Mouse (Mus musculus): ENCODE measurements around the gene 0610009B22Rik. TPM values are rescaled to one million over a fixed set of nuclear protein-coding genes. Genes with fewer than 3 reads are reported as not detected.
"Not testable (repeated sequence)": the region's sequence is repeated elsewhere in the genome, so short reads cannot be mapped to it uniquely, and the experiment has no call there.

0610009B22Rik gene
- total and polyA plus RNA-seq, 3 experiments: 34.6 to 68.5 (median 41.8) TPM

DNA sequence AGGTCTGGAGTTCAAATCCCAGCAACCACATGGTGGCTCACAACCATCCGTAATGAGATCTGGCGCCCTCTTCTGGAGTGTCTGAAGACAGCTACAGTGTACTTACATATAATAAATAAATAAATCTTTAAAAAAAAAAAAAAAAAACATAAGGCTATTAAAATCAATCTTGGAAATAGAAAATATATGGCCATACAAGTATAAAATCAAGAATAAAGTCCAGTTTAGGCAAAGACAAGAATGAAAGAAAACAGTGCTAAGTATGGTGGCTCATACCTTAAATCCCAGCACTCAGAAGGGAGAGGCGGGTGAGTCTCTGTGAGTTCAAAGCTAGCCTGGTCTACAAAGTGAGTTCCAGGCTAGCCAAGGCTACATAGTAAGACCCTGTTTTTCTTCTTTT is 1.9 kb upstream of the 0610009B22Rik start:
- TF ChIP-seq CTCF (conservative IDR thresholded peaks at IDR 0.05 in 1 of 2, IDR thresholded peaks at IDR 0.05 in 1 of 2; ENCODE audit: low read depth in 2 of 2, low read length in 2 of 2) (0 out of 4 replicates have a peak, but pooled peaks of 1 of the 2 experiments have one; percentile 1), ZNF384 (IDR thresholded peaks at IDR 0.05; ENCODE audit: low read depth, low read length) (peak; percentile 53)
- H3K9ac ChIP-seq (ENCODE audit: insufficient read depth, low read depth); H3K4me2 ChIP-seq (ENCODE audit: insufficient read depth, low read depth, poor library complexity, severe bottlenecking); dilution Hi-C loops (cut with MboI; ENCODE audit: extremely low pct_ligation_motif_present, extremely low pct_unique_long_range_greater_than_20kb, low sequenced_read_pairs); H3K4me3 ChIP-seq (replicated peaks in 1 of 3; ENCODE audit: low read depth in 2 of 3, low read length in 2 of 3, poor library complexity in 1 of 3); H3K9me3 ChIP-seq (replicated peaks; ENCODE audit: low read length); DNase-seq (ENCODE audit: extremely low read depth); H3K27ac ChIP-seq (ENCODE audit: insufficient read depth, low read depth); H3K79me2 ChIP-seq (replicated peaks; ENCODE audit: control insufficient read depth, extremely low read depth, insufficient read depth, poor library complexity, severe bottlenecking); H3K27me3 ChIP-seq (replicated peaks): not testable (repeated sequence)
- Histone ChIP-seq H3K4me1 (ENCODE audit: control insufficient read depth in 1 of 2, insufficient read depth in 2 of 2) (peaks cover 8 to 24% of the 10 kb centered on the region in 2 experiments), H3K36me3 (replicated peaks in 1 of 2; ENCODE audit: control insufficient read depth in 1 of 2, insufficient read depth in 1 of 2, low read length in 1 of 2) (peaks cover 12 to 24% of the 10 kb centered on the region in 2 experiments)
- in situ Hi-C loops (cut with MboI; ENCODE audit: low pct_ligation_motif_present, low pct_unique_long_range_greater_than_20kb, low sequenced_read_pairs): loop anchor here (10.0 kb wide), 1 partner anchor 304 kb away; no protein-coding TSS in a partner anchor

DNA sequence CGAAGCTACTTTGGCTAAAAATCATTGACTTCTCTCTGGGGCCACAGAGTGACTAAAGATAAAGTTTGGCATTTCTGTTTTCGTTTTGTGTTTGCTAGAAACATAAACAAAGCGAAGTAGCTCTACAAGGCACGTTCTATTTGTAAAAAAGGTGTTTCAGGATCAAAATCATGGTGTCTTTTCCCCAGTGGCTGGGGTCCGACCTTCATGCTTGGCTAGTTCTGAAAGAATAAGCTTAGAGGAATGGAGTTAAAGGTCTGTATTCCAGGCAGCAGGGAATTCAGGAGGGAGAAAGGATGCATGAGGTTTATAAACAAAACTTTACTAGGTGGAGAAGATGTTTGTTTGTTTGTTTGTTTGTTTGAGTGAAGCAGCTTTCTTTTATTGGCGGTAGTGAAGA is 669 bp upstream of the 0610009B22Rik start:
- peak; percentile 43 for DNase-seq (ENCODE audit: extremely low read depth)
- Histone ChIP-seq H3K36me3 (replicated peaks in 1 of 2; ENCODE audit: control insufficient read depth in 1 of 2, insufficient read depth in 1 of 2, low read length in 1 of 2) (peaks cover 10 to 26% of the 10 kb centered on the region in 2 experiments), H3K9ac (ENCODE audit: insufficient read depth, low read depth) (peak overlapping the region; percentile 61), H3K4me1 (ENCODE audit: control insufficient read depth in 1 of 2, insufficient read depth in 2 of 2) (peaks cover 8 to 24% of the 10 kb centered on the region in 2 experiments), H3K27ac (ENCODE audit: insufficient read depth, low read depth) (peak overlapping the region; percentile 94), H3K4me2 (ENCODE audit: insufficient read depth, low read depth, poor library complexity, severe bottlenecking) (peak overlapping the region; percentile 97), H3K79me2 (replicated peaks; ENCODE audit: control insufficient read depth, extremely low read depth, insufficient read depth, poor library complexity, severe bottlenecking) (peaks cover 6% of the 10 kb centered on the region; the same call in 1 of the 2 replicates), H3K27me3 (replicated peaks) (no peaks in the 10 kb centered on the region), H3K4me3 (replicated peaks in 1 of 3; ENCODE audit: low read depth in 2 of 3, low read length in 2 of 3, poor library complexity in 1 of 3) (peak overlapping the region; percentile 51 to 93 (median 71)), H3K9me3 (replicated peaks; ENCODE audit: low read length) (no peaks in the 10 kb centered on the region)
- dilution Hi-C loops (cut with MboI; ENCODE audit: extremely low pct_ligation_motif_present, extremely low pct_unique_long_range_greater_than_20kb, low sequenced_read_pairs): no loop called here
- in situ Hi-C loops (cut with MboI; ENCODE audit: low pct_ligation_motif_present, low pct_unique_long_range_greater_than_20kb, low sequenced_read_pairs): loop anchor here (10.0 kb wide), 1 partner anchor 75 kb away; the partner anchor contains the start of gene Nhp2
- TF ChIP-seq EP300 (IDR thresholded peaks at IDR 0.05; ENCODE audit: low read length) (no peak), NRF1 (IDR thresholded peaks at IDR 0.05; ENCODE audit: low read depth, low read length) (no peak), USF1 (IDR thresholded peaks at IDR 0.05; ENCODE audit: low read depth, low read length) (no peak), JUND (conservative IDR thresholded peaks at IDR 0.05; ENCODE audit: low read depth, low read length) (no peak), GABPA (IDR thresholded peaks at IDR 0.05; ENCODE audit: insufficient replicate concordance, low read depth, low read length) (no peak)

DNA sequence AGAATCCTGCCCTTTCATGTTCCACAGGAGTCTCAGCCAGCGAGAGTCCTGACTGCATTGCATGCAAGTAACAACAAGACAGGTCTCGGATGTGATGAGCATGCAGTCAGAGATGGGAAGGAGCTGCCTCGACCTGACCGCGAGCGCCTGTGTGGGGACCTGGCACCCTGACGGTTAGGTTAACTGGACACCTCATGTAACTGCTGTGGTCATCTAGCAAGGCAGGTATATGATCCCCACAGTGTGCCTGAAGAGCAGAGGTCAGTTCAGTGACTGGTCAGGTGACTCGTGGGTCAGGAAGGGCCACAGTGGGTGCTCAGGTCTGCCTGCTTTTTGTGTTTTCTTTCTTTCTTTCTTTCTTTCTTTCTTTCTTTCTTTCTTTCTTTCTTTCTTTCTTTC is 6.7 kb downstream of the 0610009B22Rik start:
- Histone ChIP-seq H3K27me3 (replicated peaks) (no peaks in the 10 kb centered on the region), H3K27ac (ENCODE audit: insufficient read depth, low read depth) (no peak overlapping the region), H3K9me3 (replicated peaks; ENCODE audit: low read length) (no peaks in the 10 kb centered on the region), H3K4me1 (ENCODE audit: control insufficient read depth in 1 of 2, insufficient read depth in 2 of 2) (peaks cover 0 to 15% of the 10 kb centered on the region in 2 experiments; a peak in 2 of 4 replicates), H3K4me3 (replicated peaks in 1 of 3; ENCODE audit: low read depth in 2 of 3, low read length in 2 of 3, poor library complexity in 1 of 3) (no peak overlapping the region), H3K4me2 (ENCODE audit: insufficient read depth, low read depth, poor library complexity, severe bottlenecking) (no peak overlapping the region), H3K36me3 (replicated peaks in 1 of 2; ENCODE audit: control insufficient read depth in 1 of 2, insufficient read depth in 1 of 2, low read length in 1 of 2) (peaks cover 3 to 16% of the 10 kb centered on the region in 2 experiments), H3K9ac (ENCODE audit: insufficient read depth, low read depth) (no peak overlapping the region), H3K79me2 (replicated peaks; ENCODE audit: control insufficient read depth, extremely low read depth, insufficient read depth, poor library complexity, severe bottlenecking) (no peaks in the 10 kb centered on the region)
- dilution Hi-C loops (cut with MboI; ENCODE audit: extremely low pct_ligation_motif_present, extremely low pct_unique_long_range_greater_than_20kb, low sequenced_read_pairs) (no loop called here), in situ Hi-C loops (cut with MboI; ENCODE audit: low pct_ligation_motif_present, low pct_unique_long_range_greater_than_20kb, low sequenced_read_pairs) (loop anchor here (10.0 kb wide), 1 partner anchor 67 kb away; the partner anchor contains the start of gene Nhp2)
- TF ChIP-seq USF1 (IDR thresholded peaks at IDR 0.05; ENCODE audit: low read depth, low read length) (no peak), ELF1 (IDR thresholded peaks at IDR 0.05; ENCODE audit: low read depth, low read length) (no peak), BHLHE40 (IDR thresholded peaks at IDR 0.05; ENCODE audit: low read depth, low read length) (no peak), JUN (IDR thresholded peaks at IDR 0.05; ENCODE audit: insufficient read depth, low read depth, low read length) (no peak), UBTF (IDR thresholded peaks at IDR 0.05; ENCODE audit: low read depth, low read length) (no peak), RCOR1 (conservative IDR thresholded peaks at IDR 0.05; ENCODE audit: low read depth, low read length) (no peak), RAD21 (IDR thresholded peaks at IDR 0.05; ENCODE audit: low read depth, low read length) (no peak), SMC3 (IDR thresholded peaks at IDR 0.05; ENCODE audit: low read depth, low read length) (no peak), GABPA (IDR thresholded peaks at IDR 0.05; ENCODE audit: insufficient replicate concordance, low read depth, low read length) (no peak), CTCF (conservative IDR thresholded peaks at IDR 0.05 in 1 of 2, IDR thresholded peaks at IDR 0.05 in 1 of 2; ENCODE audit: low read depth in 2 of 2, low read length in 2 of 2) (no peak), EP300 (IDR thresholded peaks at IDR 0.05; ENCODE audit: low read length) (no peak), ZC3H11A (IDR thresholded peaks at IDR 0.05; ENCODE audit: low read depth, low read length) (no peak), USF2 (conservative IDR thresholded peaks at IDR 0.05; ENCODE audit: low read depth, low read length) (no peak), TBP (conservative IDR thresholded peaks at IDR 0.05; ENCODE audit: low read depth, low read length) (no peak), ZNF384 (IDR thresholded peaks at IDR 0.05; ENCODE audit: low read depth, low read length) (no peak), KAT2A (IDR thresholded peaks at IDR 0.05; ENCODE audit: insufficient replicate concordance, low read length) (no peak), TCF12 (IDR thresholded peaks at IDR 0.05; ENCODE audit: low read depth, low read length) (no peak), PAX5 (IDR thresholded peaks at IDR 0.05; ENCODE audit: low read length) (no peak), HCFC1 (IDR thresholded peaks at IDR 0.05; ENCODE audit: low read depth, low read length) (no peak), MYC (IDR thresholded peaks at IDR 0.05; ENCODE audit: low read depth, low read length) (no peak)
- DNase-seq (ENCODE audit: extremely low read depth): no peak
